ENCODE assay signal across 39 mouse cellular contexts in genomic region chr3:98547641-98548040, GRCm38 (mm10). TPM values are rescaled to one million over a fixed set of nuclear protein-coding genes. Genes with fewer than 3 reads are reported as not detected.
"Had no signal": no experiment of that assay in that cellular context is flagged by ENCODE, and none has a peak within 500 bp of the region (broad histone marks: within the 10 kb centered on the region; RNA-seq: fewer than 3 reads in every experiment).

No protein-coding gene starts in this region.

RNA-seq across cellular contexts. Expression of gene Hsd3b4, which starts 37.3 kb away (rescaled TPM):
- total RNA-seq: heart, adult 2 months; heart, adult 8-10 months; heart, postnatal 10 days; heart, postnatal 14 days; heart, postnatal 25 days; heart, postnatal 36 days; heart, postnatal 4 days; hematopoietic stem cell, adult 5-6 weeks; hindbrain, postnatal 0 days; layer of hippocampus, adult 18-20 months; layer of hippocampus, adult 2 months; layer of hippocampus, adult 8-10 months; layer of hippocampus, postnatal 10 days; layer of hippocampus, postnatal 14 days; layer of hippocampus, postnatal 25 days; layer of hippocampus, postnatal 36 days; left cerebral cortex, adult 18-20 months; left cerebral cortex, adult 2 months; left cerebral cortex, adult 8-10 months had no signal
- polyA plus RNA-seq: heart, adult 2 months; heart, embryonic 11.5 days; heart, embryonic 12.5 days; heart, embryonic 13.5 days; heart, embryonic 14.5 days; heart, embryonic 15.5 days; heart, embryonic 16.5 days; heart, postnatal 0 days; hindbrain, embryonic 10.5 days; hindbrain, embryonic 11.5 days; hindbrain, embryonic 12.5 days; hindbrain, embryonic 13.5 days; hindbrain, embryonic 14.5 days; hindbrain, embryonic 15.5 days; hindbrain, embryonic 16.5 days; hindbrain, postnatal 0 days; inflammation-experienced regulatory T-cells, adult 6 months; intestine, embryonic 14.5 days; intestine, embryonic 15.5 days; intestine, embryonic 16.5 days; intestine, postnatal 0 days; large intestine, adult 2 months had no signal

RNA-seq across cellular contexts. Expression of gene Gm10681, which starts 41.0 kb away (rescaled TPM):
- total RNA-seq: heart, adult 2 months; heart, adult 8-10 months; heart, postnatal 10 days; heart, postnatal 14 days; heart, postnatal 25 days; heart, postnatal 36 days; heart, postnatal 4 days; hematopoietic stem cell, adult 5-6 weeks; hindbrain, postnatal 0 days; layer of hippocampus, adult 18-20 months; layer of hippocampus, adult 2 months; layer of hippocampus, adult 8-10 months; layer of hippocampus, postnatal 10 days; layer of hippocampus, postnatal 14 days; layer of hippocampus, postnatal 25 days; layer of hippocampus, postnatal 36 days; left cerebral cortex, adult 18-20 months; left cerebral cortex, adult 2 months; left cerebral cortex, adult 8-10 months had no signal
- polyA plus RNA-seq: heart, adult 2 months; heart, embryonic 11.5 days; heart, embryonic 12.5 days; heart, embryonic 13.5 days; heart, embryonic 14.5 days; heart, embryonic 15.5 days; heart, embryonic 16.5 days; heart, postnatal 0 days; hindbrain, embryonic 10.5 days; hindbrain, embryonic 11.5 days; hindbrain, embryonic 12.5 days; hindbrain, embryonic 13.5 days; hindbrain, embryonic 15.5 days; hindbrain, embryonic 16.5 days; hindbrain, postnatal 0 days; inflammation-experienced regulatory T-cells, adult 6 months; intestine, embryonic 14.5 days; intestine, embryonic 15.5 days; intestine, embryonic 16.5 days; intestine, postnatal 0 days; large intestine, adult 2 months had no signal
